ENCODE assay signal across 8 mouse cellular contexts in the genomic region with DNA sequence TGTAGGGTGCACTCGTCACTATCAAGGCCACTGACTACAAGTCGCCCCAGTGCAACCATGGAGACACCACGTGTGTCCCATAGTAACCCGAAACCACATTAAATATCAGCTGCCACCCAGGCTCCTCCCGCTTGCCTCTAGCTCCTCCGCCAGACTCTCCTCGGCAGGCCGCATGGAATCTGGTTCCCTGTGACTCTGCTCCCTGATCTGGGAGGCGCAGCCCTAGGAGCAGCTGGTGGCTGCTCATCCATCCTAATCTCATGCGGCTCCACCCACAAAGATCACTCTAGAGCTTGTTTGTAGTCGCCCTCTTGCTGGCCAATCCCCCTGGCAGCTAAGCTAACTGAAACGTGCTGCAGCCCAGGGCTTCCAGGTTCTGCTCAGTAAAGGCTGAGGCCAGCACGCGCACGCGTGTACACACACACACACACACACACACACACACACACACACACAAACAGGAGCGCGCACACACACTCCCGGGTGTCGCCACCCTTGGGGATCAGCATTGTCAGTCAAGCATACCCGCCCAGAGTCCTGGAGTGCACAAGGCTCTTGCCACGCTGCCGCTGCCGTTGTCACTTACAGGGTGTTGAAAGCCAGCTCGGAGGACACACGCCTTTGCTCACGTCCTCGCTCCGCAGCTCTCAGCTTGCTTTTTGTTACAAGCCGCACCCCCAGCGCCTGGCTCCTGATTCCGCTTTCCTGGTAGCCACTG.
DNase-seq lines count a peak whose midpoint lies in the region; ATAC-seq and TF ChIP-seq lines count a peak whose summit lies in the region.

No protein-coding gene starts in this region.

- no peaks in the 10 kb centered on the region for H3K36me3 ChIP-seq in embryonic facial prominence, embryonic 11.5 days (replicated peaks; ENCODE audit: control insufficient read depth, insufficient read depth, low read depth, low read length)
- H3K36me3 ChIP-seq in heart, postnatal 0 days (replicated peaks; ENCODE audit: control insufficient read depth, insufficient read depth, low read length), result no peaks in the 10 kb centered on the region

- peak overlapping the region; percentile 31 for H3K4me3 ChIP-seq in embryonic facial prominence, embryonic 11.5 days (ENCODE audit: low read depth, low read length)
- H3K4me3 ChIP-seq in heart, postnatal 0 days (ENCODE audit: low read depth, low read length), result peak overlapping the region; percentile 28

- DNase-seq in heart, adult 18-20 months, result peak; percentile 15 to 21
- DNase-seq in heart, adult 8-10 months (ENCODE audit: low spot score), result no peak
- DNase-seq in embryonic facial prominence, embryonic 11.5 days (ENCODE audit: low spot score), result peak; percentile 61
- peak; percentile 21 for DNase-seq in heart, postnatal 0 days (ENCODE audit: low spot score)
- DNase-seq in layer of hippocampus, postnatal 25 days (ENCODE audit: extremely low spot score in 1 of 2, low spot score in 1 of 2), result peak; percentile 44 to 50
- peak; percentile 5 for DNase-seq in lung, postnatal 10 days
- DNase-seq in right cerebral cortex, postnatal 10 days (ENCODE audit: low spot score in 2 of 2), result peak; percentile 66 to 70

- no peaks in the 10 kb centered on the region for H3K4me1 ChIP-seq in embryonic facial prominence, embryonic 11.5 days (ENCODE audit: control insufficient read depth, insufficient read depth, low read length)
- H3K4me1 ChIP-seq in heart, postnatal 0 days (ENCODE audit: control insufficient read depth, insufficient read depth), result no peaks in the 10 kb centered on the region; the same call in 1 of the 2 replicates

- H3K4me2 ChIP-seq in embryonic facial prominence, embryonic 11.5 days (ENCODE audit: low read depth, low read length), result peak overlapping the region; percentile 63
- H3K4me2 ChIP-seq in heart, postnatal 0 days (ENCODE audit: low read depth, low read length), result peak overlapping the region; percentile 55

- no peak for TF ChIP-seq EP300 in heart, postnatal 0 days (IDR thresholded peaks at IDR 0.05; ENCODE audit: low read depth)

- no peaks in the 10 kb centered on the region for H3K27me3 ChIP-seq in embryonic facial prominence, embryonic 11.5 days (ENCODE audit: control insufficient read depth, insufficient read depth, low read length)
- H3K27me3 ChIP-seq in heart, postnatal 0 days (ENCODE audit: control insufficient read depth, insufficient read depth, low read length), result peaks cover 17% of the 10 kb centered on the region; the same call in 1 of the 2 replicates

- ATAC-seq in embryonic facial prominence, embryonic 11.5 days (replicated peaks; ENCODE audit: insufficient number of reproducible peaks, low FRiP score, low TSS enrichment, low read depth), result peak; percentile 92
- peak; percentile 62 for ATAC-seq in heart, postnatal 0 days (ENCODE audit: insufficient read depth, low read depth)
- ATAC-seq in inflammation-experienced regulatory T-cells, adult 6 months, result no peak

- under 1% methylated on average over 28 of the region's 32 CpGs for WGBS in embryonic facial prominence, embryonic 11.5 days
- WGBS in heart, postnatal 0 days, result under 1% methylated on average over 31 of the region's 32 CpGs

- no peak for TF ChIP-seq CTCF in heart, postnatal 0 days (IDR thresholded peaks at IDR 0.05; ENCODE audit: low read depth)

- H3K27ac ChIP-seq in embryonic facial prominence, embryonic 11.5 days (replicated peaks; ENCODE audit: low read depth, low read length), result no peak overlapping the region
- H3K27ac ChIP-seq in heart, postnatal 0 days (ENCODE audit: low read depth), result no peak overlapping the region

- H3K9me3 ChIP-seq in embryonic facial prominence, embryonic 11.5 days (replicated peaks; ENCODE audit: control insufficient read depth, low read length), result no peaks in the 10 kb centered on the region
- H3K9me3 ChIP-seq in heart, postnatal 0 days (replicated peaks; ENCODE audit: control insufficient read depth, low read length), result no peaks in the 10 kb centered on the region

- peak overlapping the region; percentile 48 for H3K9ac ChIP-seq in embryonic facial prominence, embryonic 11.5 days (replicated peaks; ENCODE audit: low read length)
- H3K9ac ChIP-seq in heart, postnatal 0 days (replicated peaks; ENCODE audit: low read depth, low read length), result no peak overlapping the region
